Mouse (Mus musculus) E14TG2a.4 (cell line): Measurements from ENCODE around the gene Tmem39b.

Experiments
- CTCF ChIP-seq: conservative IDR thresholded peaks from 2 replicates; pipeline ENCODE4 v1.5.1; 2014; ENCODE audit warnings: low read length
- NANOG ChIP-seq: IDR thresholded peaks from 2 replicates; pipeline ENCODE4 v1.6.1; 2014; ENCODE audit warnings: borderline replicate concordance, low read length, mixed read lengths
- POU5F1 ChIP-seq: IDR thresholded peaks from 2 replicates; pipeline ENCODE4 v1.6.1; 2014; ENCODE audit warnings: low read length, borderline replicate concordance

GRCm38 (mm10) chr4:129631867-129632266, 64.8 kb downstream of the Tmem39b start:
- no peak for TF ChIP-seq CTCF
- no peak for TF ChIP-seq POU5F1
- no peak for TF ChIP-seq NANOG
